Mouse (Mus musculus): Measurements from ENCODE around the gene Efna5. TPM values are rescaled to one million over a fixed set of nuclear protein-coding genes. Genes with fewer than 3 reads are reported as not detected.

Efna5 gene
- polyA plus RNA-seq, 1 experiment from 2014 or later: 30.3 TPM

- Histone ChIP-seq H3K27ac (no peak overlapping the region), H3K36me3 (no peaks in the 10 kb centered on the region), H3K27me3 (replicated peaks) (no peaks in the 10 kb centered on the region), H3K9ac (no peak overlapping the region), H3K4me2 (replicated peaks) (no peak overlapping the region), H3K9me3 (no peaks in the 10 kb centered on the region), H3K4me1 (replicated peaks) (peaks cover 3% of the 10 kb centered on the region), H3K4me3 (replicated peaks) (no peak overlapping the region)
- no peak for ATAC-seq
- 89% methylated on average over 6 of the region's 6 CpGs for WGBS
Measured at GRCm38 (mm10) chr17:62813461-62813860, 67.7 kb downstream of the Efna5 start.

GRCm38 (mm10) chr17:62807891-62808290, 73.2 kb downstream of the Efna5 start:
- WGBS: 86% methylated on average over 4 of the region's 4 CpGs
- no peak for ATAC-seq
- no peaks in the 10 kb centered on the region for H3K36me3 ChIP-seq

GRCm38 (mm10) chr17:62806646-62807045, 74.5 kb downstream of the Efna5 start:
- H3K36me3 ChIP-seq: no peaks in the 10 kb centered on the region
- H3K4me3 ChIP-seq (replicated peaks): no peak overlapping the region
- no peak overlapping the region for H3K9ac ChIP-seq
- H3K4me2 ChIP-seq (replicated peaks): no peak overlapping the region
- no peaks in the 10 kb centered on the region for H3K27me3 ChIP-seq (replicated peaks)
- ATAC-seq: no peak
- no peak overlapping the region for H3K27ac ChIP-seq
- H3K9me3 ChIP-seq: no peaks in the 10 kb centered on the region
- 83% methylated on average over 6 of the region's 6 CpGs for WGBS
- H3K4me1 ChIP-seq (replicated peaks): no peaks in the 10 kb centered on the region

More at GRCm38 (mm10) chr17:62807891-62808290, 73.2 kb downstream of the Efna5 start:
- Histone ChIP-seq H3K4me2 (replicated peaks) (no peak overlapping the region), H3K9me3 (no peaks in the 10 kb centered on the region), H3K9ac (no peak overlapping the region), H3K27me3 (replicated peaks) (no peaks in the 10 kb centered on the region), H3K4me1 (replicated peaks) (no peaks in the 10 kb centered on the region), H3K27ac (no peak overlapping the region), H3K4me3 (replicated peaks) (no peak overlapping the region)

- WGBS: 75% methylated on average over 6 of the region's 6 CpGs
- H3K4me1 ChIP-seq (replicated peaks): no peaks in the 10 kb centered on the region
- no peak overlapping the region for H3K4me2 ChIP-seq (replicated peaks)
Measured at GRCm38 (mm10) chr17:62802748-62803147, 78.4 kb downstream of the Efna5 start.

GRCm38 (mm10) chr17:62797272-62797671, 83.8 kb downstream of the Efna5 start:
- no peaks in the 10 kb centered on the region for H3K36me3 ChIP-seq
- WGBS: 91% methylated on average over 3 of the region's 3 CpGs

More at GRCm38 (mm10) chr17:62802748-62803147, 78.4 kb downstream of the Efna5 start:
- H3K27ac ChIP-seq: no peak overlapping the region
- H3K27me3 ChIP-seq (replicated peaks): no peaks in the 10 kb centered on the region
- H3K36me3 ChIP-seq: no peaks in the 10 kb centered on the region
- H3K9me3 ChIP-seq: no peaks in the 10 kb centered on the region
- H3K9ac ChIP-seq: no peak overlapping the region
- no peak overlapping the region for H3K4me3 ChIP-seq (replicated peaks)
- no peak for ATAC-seq

GRCm38 (mm10) chr17:62789291-62790290, 91.5 kb downstream of the Efna5 start:
- Histone ChIP-seq H3K27me3 (replicated peaks) (no peaks in the 10 kb centered on the region), H3K4me3 (replicated peaks) (no peak overlapping the region), H3K9me3 (no peaks in the 10 kb centered on the region), H3K9ac (no peak overlapping the region), H3K4me1 (replicated peaks) (0 out of 2 replicates have a peak, but pooled peaks cover 3% of the 10 kb centered on the region), H3K36me3 (no peaks in the 10 kb centered on the region), H3K4me2 (replicated peaks) (no peak overlapping the region), H3K27ac (no peak overlapping the region)
- 53% methylated on average over 15 of the region's 15 CpGs for WGBS
- no peak for ATAC-seq

More at GRCm38 (mm10) chr17:62797272-62797671, 83.8 kb downstream of the Efna5 start:
- Histone ChIP-seq H3K9me3 (no peaks in the 10 kb centered on the region), H3K27me3 (replicated peaks) (no peaks in the 10 kb centered on the region), H3K4me1 (replicated peaks) (no peaks in the 10 kb centered on the region), H3K4me3 (replicated peaks) (no peak overlapping the region), H3K9ac (no peak overlapping the region), H3K27ac (no peak overlapping the region), H3K4me2 (replicated peaks) (no peak overlapping the region)
- no peak for ATAC-seq

GRCm38 (mm10) chr17:62788783-62789182, 92.3 kb downstream of the Efna5 start:
- Histone ChIP-seq H3K9me3 (no peaks in the 10 kb centered on the region), H3K27ac (no peak overlapping the region), H3K4me2 (replicated peaks) (no peak overlapping the region), H3K4me1 (replicated peaks) (0 out of 2 replicates have a peak, but pooled peaks cover 6% of the 10 kb centered on the region), H3K4me3 (replicated peaks) (no peak overlapping the region), H3K9ac (no peak overlapping the region), H3K36me3 (no peaks in the 10 kb centered on the region), H3K27me3 (replicated peaks) (no peaks in the 10 kb centered on the region)
- 57% methylated on average over 6 of the region's 6 CpGs for WGBS
- ATAC-seq: no peak

GRCm38 (mm10) chr17:62787855-62788254, 93.3 kb downstream of the Efna5 start:
- Histone ChIP-seq H3K36me3 (no peaks in the 10 kb centered on the region), H3K27me3 (replicated peaks) (no peaks in the 10 kb centered on the region), H3K4me1 (replicated peaks) (0 out of 2 replicates have a peak, but pooled peaks cover 13% of the 10 kb centered on the region), H3K4me2 (replicated peaks) (no peak overlapping the region), H3K27ac (no peak overlapping the region), H3K4me3 (replicated peaks) (no peak overlapping the region), H3K9me3 (no peaks in the 10 kb centered on the region), H3K9ac (no peak overlapping the region)
- no peak for ATAC-seq
- 63% methylated on average over 3 of the region's 3 CpGs for WGBS

- H3K4me1 ChIP-seq (replicated peaks): 0 out of 2 replicates have a peak, but pooled peaks cover 13% of the 10 kb centered on the region
- 66% methylated on average over 7 of the region's 7 CpGs for WGBS
- no peak for ATAC-seq
Measured at GRCm38 (mm10) chr17:62786602-62786907, 94.6 kb downstream of the Efna5 start.

GRCm38 (mm10) chr17:62785781-62786601, 95.1 kb downstream of the Efna5 start:
- Histone ChIP-seq H3K9ac (no peak overlapping the region), H3K4me2 (replicated peaks) (no peak overlapping the region), H3K4me1 (replicated peaks) (0 out of 2 replicates have a peak, but pooled peaks cover 13% of the 10 kb centered on the region), H3K36me3 (no peaks in the 10 kb centered on the region), H3K4me3 (replicated peaks) (no peak overlapping the region), H3K27ac (no peak overlapping the region), H3K9me3 (no peaks in the 10 kb centered on the region), H3K27me3 (replicated peaks) (no peaks in the 10 kb centered on the region)
- no peak for ATAC-seq
- 64% methylated on average over 4 of the region's 4 CpGs for WGBS

More at GRCm38 (mm10) chr17:62786602-62786907, 94.6 kb downstream of the Efna5 start:
- Histone ChIP-seq H3K4me2 (replicated peaks) (no peak overlapping the region), H3K27ac (no peak overlapping the region), H3K4me3 (replicated peaks) (no peak overlapping the region), H3K27me3 (replicated peaks) (no peaks in the 10 kb centered on the region), H3K9me3 (no peaks in the 10 kb centered on the region), H3K9ac (no peak overlapping the region), H3K36me3 (no peaks in the 10 kb centered on the region)

GRCm38 (mm10) chr17:62784274-62785171, 96.6 kb downstream of the Efna5 start:
- H3K4me2 ChIP-seq (replicated peaks): peak overlapping the region; percentile 49
- H3K27me3 ChIP-seq (replicated peaks): no peaks in the 10 kb centered on the region
- ATAC-seq: no peak; the same call in 1 of the 2 replicates
- 42% methylated on average over 27 of the region's 27 CpGs for WGBS
- 0 out of 2 replicates have a peak, but pooled peaks cover 13% of the 10 kb centered on the region for H3K4me1 ChIP-seq (replicated peaks)
- H3K36me3 ChIP-seq: no peaks in the 10 kb centered on the region
- no peak overlapping the region for H3K27ac ChIP-seq
- H3K9ac ChIP-seq: no peak overlapping the region
- 0 out of 2 replicates have a peak overlapping the region, but pooled peaks have one; percentile 15 for H3K4me3 ChIP-seq (replicated peaks)
- no peaks in the 10 kb centered on the region for H3K9me3 ChIP-seq
